Mouse (Mus musculus) thymus, postnatal 4 days (tissue): ENCODE results near the gene Coro1a.
"Not testable (repeated sequence)": the region's sequence is repeated elsewhere in the genome, so short reads cannot be mapped to it uniquely, and the experiment has no call there.

Experiments
- DNase-seq: peaks from one replicate; pipeline ENCODE4 v3.0.0; 2021

Coro1a gene

GRCm38 (mm10) chr7:126707442-126708174 is at the start of gene Coro1a:
Coro1a (minus strand) TSS chr7:126707787.
- peak; percentile 81 for DNase-seq

GRCm38 (mm10) chr7:126754866-126755265 is 47.3 kb upstream of the Coro1a start:
- peak; percentile 71 for DNase-seq

- DNase-seq: peak; percentile 19
These were observed 42.2 kb upstream of the Coro1a start for GRCm38 (mm10) chr7:126749582-126750343.

GRCm38 (mm10) chr7:126748824-126749223 is 41.2 kb upstream of the Coro1a start:
- DNase-seq: peak; percentile 45

- peak; percentile 36 for DNase-seq
These were observed 39.2 kb upstream of the Coro1a start for GRCm38 (mm10) chr7:126746798-126747197.

GRCm38 (mm10) chr7:126746066-126746465 is 38.5 kb upstream of the Coro1a start:
- no peak for DNase-seq

GRCm38 (mm10) chr7:126741964-126742482 is 34.4 kb upstream of the Coro1a start:
- no peak for DNase-seq

GRCm38 (mm10) chr7:126741452-126741851 is 33.9 kb upstream of the Coro1a start:
- DNase-seq: no peak

GRCm38 (mm10) chr7:126740977-126741376 is 33.4 kb upstream of the Coro1a start:
- DNase-seq: no peak

- DNase-seq: no peak
These were observed 32.6 kb upstream of the Coro1a start for GRCm38 (mm10) chr7:126740132-126740735.

- no peak for DNase-seq
These were observed 32.0 kb upstream of the Coro1a start for GRCm38 (mm10) chr7:126739551-126739950.

GRCm38 (mm10) chr7:126736122-126736521 is 28.5 kb upstream of the Coro1a start:
- DNase-seq: no peak

- not testable (repeated sequence) for DNase-seq
These were observed 22.7 kb upstream of the Coro1a start for GRCm38 (mm10) chr7:126730256-126730789.

- DNase-seq: no peak
These were observed 18.1 kb upstream of the Coro1a start for GRCm38 (mm10) chr7:126725667-126726066.

- DNase-seq: no peak
These were observed 17.5 kb upstream of the Coro1a start for GRCm38 (mm10) chr7:126725077-126725476.

- no peak for DNase-seq
These were observed 14.0 kb upstream of the Coro1a start for GRCm38 (mm10) chr7:126721635-126722034.

- DNase-seq: peak; percentile 57
These were observed 11.3 kb upstream of the Coro1a start for GRCm38 (mm10) chr7:126718787-126719337.

GRCm38 (mm10) chr7:126717566-126717965 is 10.0 kb upstream of the Coro1a start:
- DNase-seq: no peak

- no peak for DNase-seq
These were observed 8.1 kb upstream of the Coro1a start for GRCm38 (mm10) chr7:126715679-126716078.

- peak; percentile 55 for DNase-seq
These were observed 4.3 kb upstream of the Coro1a start for GRCm38 (mm10) chr7:126711910-126712309.

- no peak for DNase-seq
These were observed 2.7 kb upstream of the Coro1a start for GRCm38 (mm10) chr7:126710266-126710665.

- no peak for DNase-seq
These were observed 777 bp upstream of the Coro1a start for GRCm38 (mm10) chr7:126708175-126708952.
